Mouse (Mus musculus): ENCODE results near the gene Gm14443. TPM values are rescaled to one million over a fixed set of nuclear protein-coding genes. Genes with fewer than 3 reads are reported as not detected.
"Not testable (repeated sequence)": the region's sequence is repeated elsewhere in the genome, so short reads cannot be mapped to it uniquely, and the experiment has no call there.

Gene Gm14443
- polyA plus RNA-seq, 1 experiment from 2014 or later, result 0.62 TPM

DNA sequence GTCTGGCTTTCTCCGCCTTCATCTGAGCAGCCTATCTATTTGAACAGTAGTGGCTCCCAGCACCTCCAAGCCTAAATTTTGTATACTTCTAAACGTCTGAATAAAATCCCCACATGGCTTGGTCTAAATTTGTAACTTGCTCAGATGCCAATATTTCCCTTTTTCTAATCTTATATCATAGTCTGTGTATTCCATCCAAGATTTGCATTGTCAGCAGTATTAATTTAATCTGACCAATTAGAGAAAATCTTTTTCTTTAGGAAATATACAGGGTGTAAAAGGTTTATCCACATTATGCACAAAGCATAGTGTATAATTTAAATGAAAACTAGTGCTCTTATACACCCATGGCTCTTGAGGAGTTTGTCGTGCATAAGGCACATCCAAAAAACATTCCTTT, 17.0 kb downstream of the Gm14443 start:
- no peaks in the 10 kb centered on the region for H3K27me3 ChIP-seq (ENCODE audit: insufficient read depth, low read length)
- no peak overlapping the region for H3K27ac ChIP-seq (ENCODE audit: low read depth)
- no peak overlapping the region for H3K4me2 ChIP-seq
- H3K36me3 ChIP-seq (ENCODE audit: insufficient read depth), result no peaks in the 10 kb centered on the region
- ATAC-seq (ENCODE audit: insufficient read depth) (no peak), DNase-seq (no peak)
- no peaks in the 10 kb centered on the region for H3K4me1 ChIP-seq (ENCODE audit: insufficient read depth)
- no peak overlapping the region for H3K9ac ChIP-seq
- no peak overlapping the region for H3K4me3 ChIP-seq (ENCODE audit: low read depth, low read length)
- no peak for TF ChIP-seq CTCF (IDR thresholded peaks at IDR 0.05; ENCODE audit: low read depth)
- H3K9me3 ChIP-seq (ENCODE audit: low read depth, low read length), result peaks cover 3% of the 10 kb centered on the region; the same call in 1 of the 2 replicates
- WGBS, result 82% methylated on average over 3 of the region's 3 CpGs

DNA sequence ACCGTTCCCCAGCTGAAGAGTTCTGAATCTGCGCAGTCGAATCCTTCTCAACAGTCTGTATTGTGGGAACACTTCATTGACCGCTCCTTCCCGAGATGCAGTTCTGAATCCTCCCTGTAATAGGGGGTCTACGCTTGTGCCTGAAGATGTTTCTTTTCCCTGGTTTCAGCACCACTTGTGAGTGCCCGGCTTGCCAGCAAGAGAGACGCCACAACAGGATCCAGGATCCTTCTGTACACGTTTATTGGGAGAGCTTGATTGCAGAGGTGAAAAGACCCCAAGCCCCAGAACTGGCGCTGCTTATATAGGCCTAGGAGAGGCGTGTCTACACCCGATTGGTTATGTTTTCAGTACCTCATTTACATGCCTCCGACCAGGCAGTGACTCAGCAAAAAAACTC, 19.0 kb downstream of the Gm14443 start:
- ATAC-seq (ENCODE audit: insufficient read depth), result no peak
- no peak for TF ChIP-seq CTCF (IDR thresholded peaks at IDR 0.05; ENCODE audit: low read depth)
- H3K27ac ChIP-seq (ENCODE audit: low read depth), result no peak overlapping the region
- H3K9ac ChIP-seq, result no peak overlapping the region
- H3K36me3 ChIP-seq (ENCODE audit: insufficient read depth), result no peaks in the 10 kb centered on the region
- WGBS, result 91% methylated on average over 13 of the region's 13 CpGs
- no peaks in the 10 kb centered on the region for H3K27me3 ChIP-seq (ENCODE audit: insufficient read depth, low read length)
- H3K4me1 ChIP-seq (ENCODE audit: insufficient read depth), result no peaks in the 10 kb centered on the region
- no peak overlapping the region for H3K4me3 ChIP-seq (ENCODE audit: low read depth, low read length)
- no peak for DNase-seq
- H3K4me2 ChIP-seq, result no peak overlapping the region
- H3K9me3 ChIP-seq (ENCODE audit: low read depth, low read length), result peaks cover 3% of the 10 kb centered on the region; the same call in 1 of the 2 replicates

DNA sequence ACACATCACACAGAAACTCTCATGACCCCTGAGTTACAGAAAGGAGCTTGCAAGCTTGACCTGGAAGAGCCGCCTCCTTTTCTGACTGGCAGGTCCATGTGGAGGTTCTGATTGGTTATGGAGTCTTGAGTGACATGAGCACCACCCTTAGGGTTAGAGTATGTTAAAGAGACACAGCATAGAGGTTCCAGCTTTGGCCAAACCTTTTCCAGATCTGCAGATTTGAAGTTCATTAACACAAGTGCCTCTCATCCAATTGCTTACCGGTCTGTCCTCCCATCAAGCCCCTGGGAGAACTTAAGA, 33.7 kb downstream of the Gm14443 start, which contains the start of gene Gm14399:
TSS of gene Gm14399 (minus strand) at position 20 of the 303 bp plus-strand sequence.
- peak within 1 kb of the TSS; percentile 31; the same call in 1 of the 2 replicates for H3K4me2 ChIP-seq
- not testable (repeated sequence) for H3K27me3 ChIP-seq (ENCODE audit: insufficient read depth, low read length); H3K4me1 ChIP-seq (ENCODE audit: insufficient read depth); ATAC-seq (ENCODE audit: insufficient read depth); H3K36me3 ChIP-seq (ENCODE audit: insufficient read depth); H3K9me3 ChIP-seq (ENCODE audit: low read depth, low read length); H3K27ac ChIP-seq (ENCODE audit: low read depth); DNase-seq
- peak within 1 kb of the TSS; percentile 43 for H3K4me3 ChIP-seq (ENCODE audit: low read depth, low read length)
- peak within 1 kb of the TSS; percentile 51; the same call in 1 of the 2 replicates for H3K9ac ChIP-seq
- 6% methylated on average over 1 of the region's 2 CpGs for WGBS

DNA sequence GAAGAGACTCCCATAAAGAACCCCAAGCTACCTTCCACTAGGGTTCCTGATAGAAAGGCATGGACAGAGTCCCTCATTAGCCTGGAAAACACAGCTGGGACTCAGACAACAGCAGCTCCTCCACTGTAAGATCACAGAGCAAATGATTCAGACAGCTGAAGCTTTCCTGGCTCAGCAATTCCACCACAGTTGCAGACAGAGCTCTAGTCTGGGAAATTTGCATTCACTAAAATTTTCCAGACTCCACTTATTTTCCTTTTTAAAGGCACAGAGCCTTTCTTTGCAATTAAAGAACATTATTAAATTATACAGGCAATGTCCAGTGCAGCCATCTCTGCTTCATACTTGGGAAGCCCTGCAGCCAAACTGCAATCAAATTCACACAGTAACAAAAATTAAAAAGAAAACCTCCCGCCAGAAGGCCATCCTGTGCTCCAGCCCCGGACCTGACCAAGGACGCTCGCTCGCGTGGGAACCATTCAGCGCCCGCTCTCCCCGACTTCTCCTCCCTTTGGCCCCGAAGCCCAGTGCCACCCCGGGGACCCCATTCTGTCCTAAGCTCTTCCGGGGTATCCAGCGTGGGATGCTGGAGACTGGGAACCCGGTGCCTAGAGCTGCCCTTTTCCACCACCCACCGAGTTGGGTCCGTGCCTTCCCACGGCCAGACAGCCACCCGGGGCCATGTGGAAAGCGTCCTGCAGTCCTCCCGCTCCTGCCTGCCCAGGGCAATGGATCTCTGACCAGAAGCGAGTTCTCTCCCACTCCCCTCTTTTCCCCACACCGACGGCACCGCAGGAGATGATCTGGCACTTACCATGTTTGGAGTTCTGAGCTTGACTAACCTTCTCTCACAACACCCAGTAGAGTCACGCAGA, 34.3 kb downstream of the Gm14443 start:
- H3K36me3 ChIP-seq (ENCODE audit: insufficient read depth); H3K9me3 ChIP-seq (ENCODE audit: low read depth, low read length); H3K4me1 ChIP-seq (ENCODE audit: insufficient read depth); H3K27me3 ChIP-seq (ENCODE audit: insufficient read depth, low read length); ATAC-seq (ENCODE audit: insufficient read depth); H3K27ac ChIP-seq (ENCODE audit: low read depth): not testable (repeated sequence)
- WGBS, result 3% methylated on average over 21 of the region's 25 CpGs
- peak; percentile 7 for DNase-seq
- peak overlapping the region; percentile 51; the same call in 1 of the 2 replicates for H3K9ac ChIP-seq
- H3K4me3 ChIP-seq (ENCODE audit: low read depth, low read length), result peak overlapping the region; percentile 43
- peak overlapping the region; percentile 31; the same call in 1 of the 2 replicates for H3K4me2 ChIP-seq

DNA sequence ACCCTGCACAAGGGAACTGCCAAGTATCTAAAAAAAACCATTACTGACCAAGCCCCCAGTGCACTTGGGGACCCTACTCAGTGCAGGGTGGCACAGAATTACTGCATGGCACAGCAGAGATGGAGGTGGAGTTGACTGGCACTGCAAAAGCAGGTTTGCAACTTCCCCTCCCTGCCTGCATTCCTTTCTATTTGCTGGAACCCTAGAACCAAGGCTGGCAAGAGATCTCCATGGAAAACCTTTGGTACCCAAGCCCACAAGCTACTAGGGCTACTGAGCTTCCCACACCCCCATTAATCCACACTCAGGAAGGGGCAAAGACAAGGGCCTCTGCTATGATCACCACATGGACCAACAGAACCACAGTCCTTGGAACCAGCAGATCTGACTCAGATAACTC, 35.0 kb downstream of the Gm14443 start:
- not testable (repeated sequence) for H3K9ac ChIP-seq

More for the DNA sequence above, 35.0 kb downstream of the Gm14443 start:
- not testable (repeated sequence) for H3K36me3 ChIP-seq (ENCODE audit: insufficient read depth); DNase-seq; H3K4me2 ChIP-seq; H3K4me3 ChIP-seq (ENCODE audit: low read depth, low read length); H3K27me3 ChIP-seq (ENCODE audit: insufficient read depth, low read length); ATAC-seq (ENCODE audit: insufficient read depth); H3K27ac ChIP-seq (ENCODE audit: low read depth); H3K9me3 ChIP-seq (ENCODE audit: low read depth, low read length); H3K4me1 ChIP-seq (ENCODE audit: insufficient read depth)

Other genes with a start within 250 kb of the Gm14443 start
- not detected in 2 replicates for gene Gm14444, start 165.6 kb downstream of the Gm14443 start, polyA plus RNA-seq (2014; fragmentation: Nextera tagmentation; extraction: Ambion mirVana)
- 0.89 and 1.0 TPM in 2 replicates for gene Gm14393, start 108.1 kb downstream of the Gm14443 start, polyA plus RNA-seq (2014; fragmentation: Nextera tagmentation; extraction: Ambion mirVana)
- 7.4 and 8.7 TPM in 2 replicates for gene Gm14399, start 33.9 kb downstream of the Gm14443 start, polyA plus RNA-seq (2014; fragmentation: Nextera tagmentation; extraction: Ambion mirVana)
- 5.7 and 11.1 TPM in 2 replicates for gene Gm14391, start 31.0 kb upstream of the Gm14443 start, polyA plus RNA-seq (2014; fragmentation: Nextera tagmentation; extraction: Ambion mirVana)
- 5.5 and 5.9 TPM in 2 replicates for gene Gm14440, start 99.3 kb upstream of the Gm14443 start, polyA plus RNA-seq (2014; fragmentation: Nextera tagmentation; extraction: Ambion mirVana)
- gene Gm4631, start 162.3 kb upstream of the Gm14443 start, polyA plus RNA-seq (2014; fragmentation: Nextera tagmentation; extraction: Ambion mirVana), result 23.8 and 24.0 TPM in 2 replicates
- gene Zfp968, start 196.6 kb upstream of the Gm14443 start, polyA plus RNA-seq (2014; fragmentation: Nextera tagmentation; extraction: Ambion mirVana), result 5.4 and 7.2 TPM in 2 replicates